Mouse (Mus musculus): ENCODE results near the gene Adam17.

- TF ChIP-seq POLR2A (IDR thresholded peaks at IDR 0.05; ENCODE audit: borderline replicate concordance, extremely low read depth, low read depth, low read length) (no peak), CTCF (IDR thresholded peaks at IDR 0.05; ENCODE audit: insufficient read depth, low read length) (no peak)
These were observed 56.6 kb downstream of the Adam17 start for GRCm38 (mm10) chr12:21316869-21317265.
